Mouse (Mus musculus): Measurements from ENCODE around the gene Rbm25. TPM values are rescaled to one million over a fixed set of nuclear protein-coding genes. Genes with fewer than 3 reads are reported as not detected.

Rbm25 gene
- polyA plus RNA-seq, 1 experiment from 2014 or later, result 201 TPM

GRCm38 (mm10) chr12:83713749-83714148 is 82.7 kb downstream of the Rbm25 start:
- no peak overlapping the region for H3K4me3 ChIP-seq (replicated peaks; ENCODE audit: low read length)
- 40% methylated on average over 2 of the region's 2 CpGs for WGBS
- no peak overlapping the region for H3K4me2 ChIP-seq (ENCODE audit: low read depth, low read length)
- no peak for ATAC-seq (ENCODE audit: insufficient read depth, low FRiP score)
- peaks cover 15% of the 10 kb centered on the region; the same call in 1 of the 2 replicates for H3K36me3 ChIP-seq (ENCODE audit: control insufficient read depth, insufficient read depth, low read length)
- H3K4me1 ChIP-seq (ENCODE audit: control insufficient read depth, insufficient read depth, low read length), result no peaks in the 10 kb centered on the region
- no peak overlapping the region for H3K9ac ChIP-seq (ENCODE audit: low read length)
- no peak overlapping the region for H3K27ac ChIP-seq (ENCODE audit: low read length)
- H3K27me3 ChIP-seq (ENCODE audit: control insufficient read depth, insufficient read depth, low read length), result no peaks in the 10 kb centered on the region
- H3K9me3 ChIP-seq (replicated peaks; ENCODE audit: control insufficient read depth, low read length), result no peaks in the 10 kb centered on the region

GRCm38 (mm10) chr12:83716416-83717184 is 85.6 kb downstream of the Rbm25 start:
- Histone ChIP-seq H3K4me3 (replicated peaks; ENCODE audit: low read length) (no peak overlapping the region), H3K9ac (ENCODE audit: low read length) (no peak overlapping the region), H3K27me3 (ENCODE audit: control insufficient read depth, insufficient read depth, low read length) (no peaks in the 10 kb centered on the region), H3K9me3 (replicated peaks; ENCODE audit: control insufficient read depth, low read length) (no peaks in the 10 kb centered on the region), H3K4me1 (ENCODE audit: control insufficient read depth, insufficient read depth, low read length) (peaks cover 9% of the 10 kb centered on the region), H3K27ac (ENCODE audit: low read length) (no peak overlapping the region), H3K36me3 (ENCODE audit: control insufficient read depth, insufficient read depth, low read length) (peaks cover 15% of the 10 kb centered on the region; the same call in 1 of the 2 replicates), H3K4me2 (ENCODE audit: low read depth, low read length) (no peak overlapping the region)
- 88% methylated on average over 15 of the region's 15 CpGs for WGBS
- ATAC-seq (ENCODE audit: insufficient read depth, low FRiP score), result no peak

GRCm38 (mm10) chr12:83719431-83719830 is 88.4 kb downstream of the Rbm25 start:
- Histone ChIP-seq H3K27me3 (ENCODE audit: control insufficient read depth, insufficient read depth, low read length) (no peaks in the 10 kb centered on the region), H3K4me2 (ENCODE audit: low read depth, low read length) (no peak overlapping the region), H3K36me3 (ENCODE audit: control insufficient read depth, insufficient read depth, low read length) (peaks cover 20% of the 10 kb centered on the region), H3K9me3 (replicated peaks; ENCODE audit: control insufficient read depth, low read length) (no peaks in the 10 kb centered on the region), H3K27ac (ENCODE audit: low read length) (no peak overlapping the region), H3K4me1 (ENCODE audit: control insufficient read depth, insufficient read depth, low read length) (peaks cover 9% of the 10 kb centered on the region), H3K9ac (ENCODE audit: low read length) (no peak overlapping the region), H3K4me3 (replicated peaks; ENCODE audit: low read length) (no peak overlapping the region)
- ATAC-seq (ENCODE audit: insufficient read depth, low FRiP score), result no peak
- WGBS, result 95% methylated on average over 1 of the region's 1 CpGs

GRCm38 (mm10) chr12:83721281-83721680 is 90.2 kb downstream of the Rbm25 start:
- Histone ChIP-seq H3K4me3 (replicated peaks; ENCODE audit: low read length) (no peak overlapping the region), H3K36me3 (ENCODE audit: control insufficient read depth, insufficient read depth, low read length) (peaks cover 9% of the 10 kb centered on the region), H3K9me3 (replicated peaks; ENCODE audit: control insufficient read depth, low read length) (no peaks in the 10 kb centered on the region), H3K9ac (ENCODE audit: low read length) (no peak overlapping the region), H3K27me3 (ENCODE audit: control insufficient read depth, insufficient read depth, low read length) (no peaks in the 10 kb centered on the region), H3K4me1 (ENCODE audit: control insufficient read depth, insufficient read depth, low read length) (peaks cover 9% of the 10 kb centered on the region), H3K4me2 (ENCODE audit: low read depth, low read length) (no peak overlapping the region; the same call in 1 of the 2 replicates), H3K27ac (ENCODE audit: low read length) (peak overlapping the region; percentile 85)
- WGBS, result 41% methylated on average over 6 of the region's 6 CpGs
- peak; percentile 47; the same call in 1 of the 2 replicates for ATAC-seq (ENCODE audit: insufficient read depth, low FRiP score)

- no peak overlapping the region for H3K27ac ChIP-seq (ENCODE audit: low read length)
- no peak overlapping the region for H3K4me3 ChIP-seq (replicated peaks; ENCODE audit: low read length)
- no peak overlapping the region for H3K9ac ChIP-seq (ENCODE audit: low read length)
- H3K4me2 ChIP-seq (ENCODE audit: low read depth, low read length), result no peak overlapping the region
- 81% methylated on average over 3 of the region's 3 CpGs for WGBS
- peaks cover 9% of the 10 kb centered on the region for H3K4me1 ChIP-seq (ENCODE audit: control insufficient read depth, insufficient read depth, low read length)
- ATAC-seq (ENCODE audit: insufficient read depth, low FRiP score), result no peak
- H3K36me3 ChIP-seq (ENCODE audit: control insufficient read depth, insufficient read depth, low read length), result peaks cover 6% of the 10 kb centered on the region; the same call in 1 of the 2 replicates
- no peaks in the 10 kb centered on the region for H3K9me3 ChIP-seq (replicated peaks; ENCODE audit: control insufficient read depth, low read length)
- H3K27me3 ChIP-seq (ENCODE audit: control insufficient read depth, insufficient read depth, low read length), result no peaks in the 10 kb centered on the region
Measured at GRCm38 (mm10) chr12:83723037-83723436, 92.0 kb downstream of the Rbm25 start.

- Histone ChIP-seq H3K36me3 (ENCODE audit: control insufficient read depth, insufficient read depth, low read length) (peaks cover 15% of the 10 kb centered on the region), H3K27ac (ENCODE audit: low read length) (no peak overlapping the region)
- WGBS, result 63% methylated on average over 12 of the region's 12 CpGs
Measured at GRCm38 (mm10) chr12:83726510-83727308, 95.7 kb downstream of the Rbm25 start.

GRCm38 (mm10) chr12:83732225-83732624 is 101.2 kb downstream of the Rbm25 start:
- no peaks in the 10 kb centered on the region for H3K4me1 ChIP-seq (ENCODE audit: control insufficient read depth, insufficient read depth, low read length)
- no peak overlapping the region for H3K9ac ChIP-seq (ENCODE audit: low read length)
- no peaks in the 10 kb centered on the region for H3K27me3 ChIP-seq (ENCODE audit: control insufficient read depth, insufficient read depth, low read length)
- ATAC-seq (ENCODE audit: insufficient read depth, low FRiP score), result no peak
- H3K4me3 ChIP-seq (replicated peaks; ENCODE audit: low read length), result no peak overlapping the region
- no peak overlapping the region for H3K27ac ChIP-seq (ENCODE audit: low read length)
- 94% methylated on average over 5 of the region's 5 CpGs for WGBS
- H3K36me3 ChIP-seq (ENCODE audit: control insufficient read depth, insufficient read depth, low read length), result peaks cover 21% of the 10 kb centered on the region
- no peaks in the 10 kb centered on the region for H3K9me3 ChIP-seq (replicated peaks; ENCODE audit: control insufficient read depth, low read length)
- no peak overlapping the region for H3K4me2 ChIP-seq (ENCODE audit: low read depth, low read length)

More at GRCm38 (mm10) chr12:83726510-83727308, 95.7 kb downstream of the Rbm25 start:
- no peaks in the 10 kb centered on the region for H3K27me3 ChIP-seq (ENCODE audit: control insufficient read depth, insufficient read depth, low read length)
- H3K9ac ChIP-seq (ENCODE audit: low read length), result no peak overlapping the region
- no peak overlapping the region for H3K4me3 ChIP-seq (replicated peaks; ENCODE audit: low read length)
- ATAC-seq (ENCODE audit: insufficient read depth, low FRiP score), result peak; percentile 56; the same call in 1 of the 2 replicates
- H3K4me2 ChIP-seq (ENCODE audit: low read depth, low read length), result no peak overlapping the region
- H3K4me1 ChIP-seq (ENCODE audit: control insufficient read depth, insufficient read depth, low read length), result no peaks in the 10 kb centered on the region
- H3K9me3 ChIP-seq (replicated peaks; ENCODE audit: control insufficient read depth, low read length), result no peaks in the 10 kb centered on the region

Data from stomach, embryonic 16.5 days (tissue).